Mouse (Mus musculus): Measurements from ENCODE around the gene Optn. TPM values are rescaled to one million over a fixed set of nuclear protein-coding genes. Genes with fewer than 3 reads are reported as not detected.

The Optn gene
- total and polyA plus RNA-seq, 3 experiments: 25.1 to 37.3 (median 28.0) TPM

GRCm38 (mm10) chr2:4993584-4993983 lies 70.3 kb downstream of the Optn start:
- Histone ChIP-seq H3K9me3 (replicated peaks; ENCODE audit: low read length) (no peaks in the 10 kb centered on the region), H3K4me3 (replicated peaks in 1 of 3; ENCODE audit: low read depth in 2 of 3, low read length in 2 of 3, poor library complexity in 1 of 3) (no peak overlapping the region), H3K79me2 (replicated peaks; ENCODE audit: control insufficient read depth, extremely low read depth, insufficient read depth, poor library complexity, severe bottlenecking) (no peaks in the 10 kb centered on the region), H3K27ac (ENCODE audit: insufficient read depth, low read depth) (no peak overlapping the region), H3K4me2 (ENCODE audit: insufficient read depth, low read depth, poor library complexity, severe bottlenecking) (no peak overlapping the region), H3K27me3 (replicated peaks) (no peaks in the 10 kb centered on the region), H3K9ac (ENCODE audit: insufficient read depth, low read depth) (no peak overlapping the region), H3K36me3 (replicated peaks in 1 of 2; ENCODE audit: control insufficient read depth in 1 of 2, insufficient read depth in 1 of 2, low read length in 1 of 2) (peaks cover 70 to 93% of the 10 kb centered on the region in 2 experiments), H3K4me1 (ENCODE audit: control insufficient read depth in 1 of 2, insufficient read depth in 2 of 2) (no peaks in the 10 kb centered on the region)
- DNase-seq (ENCODE audit: extremely low read depth): no peak
- no peak for TF ChIP-seq UBTF (IDR thresholded peaks at IDR 0.05; ENCODE audit: low read depth, low read length)
- no peak for TF ChIP-seq KAT2A (IDR thresholded peaks at IDR 0.05; ENCODE audit: insufficient replicate concordance, low read length)
- TF ChIP-seq MAFK (IDR thresholded peaks at IDR 0.05; ENCODE audit: insufficient replicate concordance, low read length): no peak
- TF ChIP-seq MAZ (IDR thresholded peaks at IDR 0.05; ENCODE audit: low read depth, low read length): no peak
- no peak for TF ChIP-seq CHD2 (IDR thresholded peaks at IDR 0.05; ENCODE audit: low read length)
- TF ChIP-seq RAD21 (IDR thresholded peaks at IDR 0.05; ENCODE audit: low read depth, low read length): no peak
- TF ChIP-seq MEF2A (IDR thresholded peaks at IDR 0.05; ENCODE audit: borderline replicate concordance, low read depth, low read length): no peak
- no peak for TF ChIP-seq IRF4 (IDR thresholded peaks at IDR 0.05; ENCODE audit: low read depth, low read length)
- no peak for TF ChIP-seq POLR2AphosphoS2 (IDR thresholded peaks at IDR 0.05; ENCODE audit: low read depth, low read length)
- TF ChIP-seq ZNF384 (IDR thresholded peaks at IDR 0.05; ENCODE audit: low read depth, low read length): no peak
- in situ Hi-C loops (cut with MboI; ENCODE audit: low pct_ligation_motif_present, low pct_unique_long_range_greater_than_20kb, low sequenced_read_pairs) (no loop called here), dilution Hi-C loops (cut with MboI; ENCODE audit: extremely low pct_ligation_motif_present, extremely low pct_unique_long_range_greater_than_20kb, low sequenced_read_pairs) (no loop called here)

GRCm38 (mm10) chr2:4988826-4989424 lies 74.9 kb downstream of the Optn start:
- Histone ChIP-seq H3K27me3 (replicated peaks) (no peaks in the 10 kb centered on the region), H3K9me3 (replicated peaks; ENCODE audit: low read length) (no peaks in the 10 kb centered on the region), H3K4me2 (ENCODE audit: insufficient read depth, low read depth, poor library complexity, severe bottlenecking) (no peak overlapping the region), H3K27ac (ENCODE audit: insufficient read depth, low read depth) (no peak overlapping the region), H3K36me3 (replicated peaks in 1 of 2; ENCODE audit: control insufficient read depth in 1 of 2, insufficient read depth in 1 of 2, low read length in 1 of 2) (peaks cover 36 to 57% of the 10 kb centered on the region in 2 experiments), H3K4me1 (ENCODE audit: control insufficient read depth in 1 of 2, insufficient read depth in 2 of 2) (peaks cover 0 to 11% of the 10 kb centered on the region in 2 experiments; a peak in 2 of 4 replicates), H3K4me3 (replicated peaks in 1 of 3; ENCODE audit: low read depth in 2 of 3, low read length in 2 of 3, poor library complexity in 1 of 3) (no peak overlapping the region), H3K9ac (ENCODE audit: insufficient read depth, low read depth) (no peak overlapping the region), H3K79me2 (replicated peaks; ENCODE audit: control insufficient read depth, extremely low read depth, insufficient read depth, poor library complexity, severe bottlenecking) (no peaks in the 10 kb centered on the region)
- in situ Hi-C loops (cut with MboI; ENCODE audit: low pct_ligation_motif_present, low pct_unique_long_range_greater_than_20kb, low sequenced_read_pairs): no loop called here
- no peak for DNase-seq (ENCODE audit: extremely low read depth)
- dilution Hi-C loops (cut with MboI; ENCODE audit: extremely low pct_ligation_motif_present, extremely low pct_unique_long_range_greater_than_20kb, low sequenced_read_pairs): no loop called here
- TF ChIP-seq RAD21 (IDR thresholded peaks at IDR 0.05; ENCODE audit: low read depth, low read length) (peak; percentile 54), CTCF (conservative IDR thresholded peaks at IDR 0.05 in 1 of 2, IDR thresholded peaks at IDR 0.05 in 1 of 2; ENCODE audit: low read depth in 2 of 2, low read length in 2 of 2) (peak in 1 of 2 experiments; percentile 58; a peak in 2 of 4 replicates), SMC3 (IDR thresholded peaks at IDR 0.05; ENCODE audit: low read depth, low read length) (peak; percentile 32), MAX (IDR thresholded peaks at IDR 0.05; ENCODE audit: low read length) (no peak), ZNF384 (IDR thresholded peaks at IDR 0.05; ENCODE audit: low read depth, low read length) (peak; percentile 90)

Data from CH12.LX (cell line).